Mouse (Mus musculus): ENCODE results near the gene B3gat1.

GRCm38 (mm10) chr9:26776122-26776902, 42.8 kb downstream of the B3gat1 start:
- TF ChIP-seq CTCF (IDR thresholded peaks at IDR 0.05; ENCODE audit: control insufficient read depth, insufficient read depth, insufficient replicate concordance, low read depth, low read length) (peak; percentile 39; the same call in 1 of the 2 replicates), POLR2A (IDR thresholded peaks at IDR 0.05; ENCODE audit: control insufficient read depth, low read depth, low read length) (no peak)

Data from testis, adult 2 months (tissue).